Mouse (Mus musculus) lung, postnatal 0 days (tissue): ENCODE measurements around the gene Stradb.

Experiments
- CTCF ChIP-seq: IDR thresholded peaks from 2 replicates; pipeline ENCODE4 v1.5.1; 2016; ENCODE audit warnings: antibody characterized with exemption, mild to moderate bottlenecking
- EP300 ChIP-seq: IDR thresholded peaks from 2 replicates; pipeline ENCODE4 v1.6.1; 2016; ENCODE audit warnings: antibody characterized with exemption, mild to moderate bottlenecking, control low read depth

GRCm38 (mm10) chr1:58951841-58952240 lies 21.5 kb upstream of the Stradb start:
- no peak for TF ChIP-seq CTCF
- no peak for TF ChIP-seq EP300
